Mouse (Mus musculus) layer of hippocampus, adult 9-10 months (tissue): Measurements from ENCODE around the gene Abr.

Source experiments
- DNase-seq: peaks from one replicate; pipeline ENCODE4 v3.0.0; 2022; ENCODE audit warnings: low spot score

Abr gene

GRCm38 (mm10) chr11:76569436-76569835 is 52.7 kb downstream of the Abr start:
- DNase-seq: no peak

GRCm38 (mm10) chr11:76566081-76566480 is 56.0 kb downstream of the Abr start:
- DNase-seq: no peak

GRCm38 (mm10) chr11:76562584-76562983 is 59.5 kb downstream of the Abr start:
- no peak for DNase-seq

- no peak for DNase-seq
Measured at GRCm38 (mm10) chr11:76562165-76562564, 59.9 kb downstream of the Abr start.

- no peak for DNase-seq
Measured at GRCm38 (mm10) chr11:76557837-76558236, 64.3 kb downstream of the Abr start.

- DNase-seq: no peak
Measured at GRCm38 (mm10) chr11:76548153-76548721, 73.9 kb downstream of the Abr start.

GRCm38 (mm10) chr11:76547420-76547819 is 74.7 kb downstream of the Abr start:
- no peak for DNase-seq

GRCm38 (mm10) chr11:76546431-76546830 is 75.7 kb downstream of the Abr start:
- DNase-seq: no peak

- no peak for DNase-seq
Measured at GRCm38 (mm10) chr11:76543300-76543699, 78.8 kb downstream of the Abr start.

- no peak for DNase-seq
Measured at GRCm38 (mm10) chr11:76540973-76541372, 81.1 kb downstream of the Abr start.

GRCm38 (mm10) chr11:76537401-76537800 is 84.7 kb downstream of the Abr start:
- DNase-seq: no peak

- DNase-seq: no peak
Measured at GRCm38 (mm10) chr11:76536576-76537354, 85.3 kb downstream of the Abr start.

GRCm38 (mm10) chr11:76532001-76532400 is 90.1 kb downstream of the Abr start:
- no peak for DNase-seq

GRCm38 (mm10) chr11:76530966-76531678 is 91.0 kb downstream of the Abr start:
- no peak for DNase-seq

GRCm38 (mm10) chr11:76530168-76530935 is 91.8 kb downstream of the Abr start:
- no peak for DNase-seq

- no peak for DNase-seq
Measured at GRCm38 (mm10) chr11:76529352-76530141, 92.6 kb downstream of the Abr start.

GRCm38 (mm10) chr11:76525646-76526351 is 96.3 kb downstream of the Abr start:
- DNase-seq: no peak

GRCm38 (mm10) chr11:76524947-76525346 is 97.2 kb downstream of the Abr start:
- DNase-seq: peak; percentile 81

GRCm38 (mm10) chr11:76523356-76523755 is 98.8 kb downstream of the Abr start:
- no peak for DNase-seq

GRCm38 (mm10) chr11:76520889-76521288 is 101.2 kb downstream of the Abr start:
- DNase-seq: no peak

- no peak for DNase-seq
Measured at GRCm38 (mm10) chr11:76518613-76519012, 103.5 kb downstream of the Abr start.
